Mouse (Mus musculus) thymus, postnatal 14 days (tissue): Measurements from ENCODE around the gene Kctd10.

ENCODE experiments used
- DNase-seq: peaks from one replicate; pipeline ENCODE4 v3.0.0; 2021

Kctd10 gene

GRCm38 (mm10) chr5:114380209-114381012 lies at the start of gene Kctd10, which contains the start of gene Ube3b:
Kctd10 (minus strand) TSS chr5:114380508.
Ube3b (plus strand) TSS chr5:114380607.
- peak; percentile 88 for DNase-seq

- DNase-seq = no peak
Measured at GRCm38 (mm10) chr5:114429781-114430180, 49.5 kb upstream of the Kctd10 start.

- DNase-seq = no peak
Measured at GRCm38 (mm10) chr5:114428621-114429020, 48.3 kb upstream of the Kctd10 start.

- DNase-seq = no peak
Measured at GRCm38 (mm10) chr5:114426732-114427131, 46.4 kb upstream of the Kctd10 start.

- no peak for DNase-seq
Measured at GRCm38 (mm10) chr5:114423961-114424360, 43.7 kb upstream of the Kctd10 start.

- no peak for DNase-seq
Measured at GRCm38 (mm10) chr5:114422591-114422990, 42.3 kb upstream of the Kctd10 start.

- DNase-seq = no peak
Measured at GRCm38 (mm10) chr5:114421561-114422298, 41.4 kb upstream of the Kctd10 start.

- peak; percentile 10 for DNase-seq
Measured at GRCm38 (mm10) chr5:114418541-114418940, 38.2 kb upstream of the Kctd10 start.

GRCm38 (mm10) chr5:114416855-114417254 lies 36.5 kb upstream of the Kctd10 start:
- no peak for DNase-seq

GRCm38 (mm10) chr5:114415606-114416005 lies 35.3 kb upstream of the Kctd10 start:
- DNase-seq = no peak

GRCm38 (mm10) chr5:114413067-114413735 lies 32.9 kb upstream of the Kctd10 start:
- no peak for DNase-seq

GRCm38 (mm10) chr5:114412361-114412998 lies 32.2 kb upstream of the Kctd10 start:
- DNase-seq = no peak

- DNase-seq = no peak
Measured at GRCm38 (mm10) chr5:114410429-114410828, 30.1 kb upstream of the Kctd10 start.

GRCm38 (mm10) chr5:114408846-114409245 lies 28.5 kb upstream of the Kctd10 start:
- no peak for DNase-seq

GRCm38 (mm10) chr5:114407810-114408209 lies 27.5 kb upstream of the Kctd10 start:
- no peak for DNase-seq

- DNase-seq = no peak
Measured at GRCm38 (mm10) chr5:114407269-114407668, 27.0 kb upstream of the Kctd10 start.

GRCm38 (mm10) chr5:114406592-114406991 lies 26.3 kb upstream of the Kctd10 start:
- DNase-seq = no peak

GRCm38 (mm10) chr5:114393169-114393568 lies 12.9 kb upstream of the Kctd10 start:
- no peak for DNase-seq

- no peak for DNase-seq
Measured at GRCm38 (mm10) chr5:114384448-114384847, 4.1 kb upstream of the Kctd10 start.

- peak; percentile 69 for DNase-seq
Measured at GRCm38 (mm10) chr5:114383184-114383904, 3.0 kb upstream of the Kctd10 start.

- no peak for DNase-seq
Measured at GRCm38 (mm10) chr5:114381013-114381351, 674 bp upstream of the Kctd10 start.

GRCm38 (mm10) chr5:114379763-114380162 lies 545 bp downstream of the Kctd10 start:
- DNase-seq = no peak
